Mouse (Mus musculus) liver, embryonic 11.5 days (tissue): ENCODE data around the gene Dlst. TPM values are rescaled to one million over a fixed set of nuclear protein-coding genes. Genes with fewer than 3 reads are reported as not detected.

Experiments used
- ATAC-seq: fragments of 200-750 bp; cut with Nextera tagmentation; replicated peaks from 2 replicates; pipeline ENCODE4 v1.8.0; 2017; ENCODE audit warnings: moderate number of reproducible peaks, mild to moderate bottlenecking, moderate TSS enrichment, moderate library complexity; ENCODE audit not compliant: low FRiP score
- DNase-seq: peaks from one replicate; pipeline ENCODE4 v3.0.0-alpha.2; 2017; ENCODE audit warnings: low spot score
- H3K27ac ChIP-seq: fragments of 300-500 bp; sonication (generic); 2 replicates; pipeline ENCODE4 v1.5.1; 2014; ENCODE audit warnings: mild to moderate bottlenecking, low read depth, low read length, control low read depth
- H3K27me3 ChIP-seq: fragments of 300-500 bp; sonication (generic); replicated peaks from 2 replicates; pipeline ENCODE4 v1.6.1; 2014; ENCODE audit warnings: low read length, mixed read lengths; ENCODE audit not compliant: control insufficient read depth, insufficient read depth
- H3K36me3 ChIP-seq: fragments of 300-500 bp; sonication (generic); 2 replicates; pipeline ENCODE4 v1.6.1; 2014; ENCODE audit warnings: mild to moderate bottlenecking, low read length, moderate library complexity, mixed read lengths; ENCODE audit not compliant: control insufficient read depth, insufficient read depth
- H3K4me1 ChIP-seq: fragments of 300-500 bp; sonication (generic); replicated peaks from 2 replicates; pipeline ENCODE4 v1.6.1; 2014; ENCODE audit warnings: low read length, mixed read lengths; ENCODE audit not compliant: control insufficient read depth, insufficient read depth
- H3K4me2 ChIP-seq: fragments of 300-500 bp; sonication (generic); 2 replicates; pipeline ENCODE4 v1.6.1; 2014; ENCODE audit warnings: mild to moderate bottlenecking, control low read depth, moderate library complexity
- H3K4me3 ChIP-seq: fragments of 300-500 bp; sonication (generic); 2 replicates; pipeline ENCODE4 v1.5.1; 2014; ENCODE audit warnings: low read depth, low read length, control low read depth
- H3K9ac ChIP-seq: fragments of 300-500 bp; sonication (generic); 2 replicates; pipeline ENCODE4 v1.6.1; 2014; ENCODE audit warnings: low read depth, low read length, control low read depth
- H3K9me3 ChIP-seq: fragments of 300-500 bp; sonication (generic); 2 replicates; pipeline ENCODE4 v1.6.1; 2016; ENCODE audit warnings: low read length, inconsistent platforms, mixed read lengths; ENCODE audit not compliant: control insufficient read depth
- WGBS: fragments of 180-500 bp; shearing (Covaris S2); extraction: QIAGEN DNeasy Blood & Tissue Kit; methylation state at CpG from one replicate; pipeline ENCODE4 v1.1.7; 2014; 5-methylcytosine and 5-hydroxymethylcytosine counted together
- polyA plus RNA-seq: library from polyadenylated mRNA; unstranded; fragments of >200 nt; fragmentation: Nextera tagmentation; extraction: Ambion mirVana; gene quantifications from 2 replicates; pipeline ENCODE4 v1.2.1, GENCODE M21; 2014

The Dlst gene
- polyA plus RNA-seq, 1 experiment from 2014 or later, result 143 TPM

DNA sequence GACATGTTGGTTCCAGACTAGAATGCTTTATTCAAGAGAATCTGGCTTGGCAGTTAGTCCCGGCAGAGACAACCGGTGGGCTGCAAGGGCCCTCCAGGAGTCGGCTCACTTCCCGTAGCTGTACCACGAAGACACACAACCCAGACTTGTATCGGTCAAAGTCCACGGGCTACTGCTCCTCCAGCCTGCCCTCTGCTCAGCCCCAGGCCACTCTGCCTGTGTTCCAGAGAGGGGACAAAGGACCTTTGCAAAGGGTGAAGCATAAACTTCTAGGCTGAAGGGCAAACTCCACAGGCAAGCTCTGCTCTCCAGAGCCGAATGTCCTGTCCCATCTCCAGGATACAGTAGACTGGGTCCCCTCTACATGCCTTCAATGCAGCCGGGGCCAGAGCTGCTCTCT is 56.0 kb downstream of the Dlst start:
- ATAC-seq, result no peak
- no peak overlapping the region for H3K4me2 ChIP-seq
- H3K36me3 ChIP-seq, result no peaks in the 10 kb centered on the region
- no peak overlapping the region for H3K4me3 ChIP-seq
- no peaks in the 10 kb centered on the region for H3K27me3 ChIP-seq
- H3K9me3 ChIP-seq, result no peaks in the 10 kb centered on the region
- no peak overlapping the region for H3K9ac ChIP-seq
- no peak overlapping the region for H3K27ac ChIP-seq
- 87% methylated on average over 9 of the region's 9 CpGs for WGBS
- DNase-seq, result no peak
- H3K4me1 ChIP-seq, result no peaks in the 10 kb centered on the region

DNA sequence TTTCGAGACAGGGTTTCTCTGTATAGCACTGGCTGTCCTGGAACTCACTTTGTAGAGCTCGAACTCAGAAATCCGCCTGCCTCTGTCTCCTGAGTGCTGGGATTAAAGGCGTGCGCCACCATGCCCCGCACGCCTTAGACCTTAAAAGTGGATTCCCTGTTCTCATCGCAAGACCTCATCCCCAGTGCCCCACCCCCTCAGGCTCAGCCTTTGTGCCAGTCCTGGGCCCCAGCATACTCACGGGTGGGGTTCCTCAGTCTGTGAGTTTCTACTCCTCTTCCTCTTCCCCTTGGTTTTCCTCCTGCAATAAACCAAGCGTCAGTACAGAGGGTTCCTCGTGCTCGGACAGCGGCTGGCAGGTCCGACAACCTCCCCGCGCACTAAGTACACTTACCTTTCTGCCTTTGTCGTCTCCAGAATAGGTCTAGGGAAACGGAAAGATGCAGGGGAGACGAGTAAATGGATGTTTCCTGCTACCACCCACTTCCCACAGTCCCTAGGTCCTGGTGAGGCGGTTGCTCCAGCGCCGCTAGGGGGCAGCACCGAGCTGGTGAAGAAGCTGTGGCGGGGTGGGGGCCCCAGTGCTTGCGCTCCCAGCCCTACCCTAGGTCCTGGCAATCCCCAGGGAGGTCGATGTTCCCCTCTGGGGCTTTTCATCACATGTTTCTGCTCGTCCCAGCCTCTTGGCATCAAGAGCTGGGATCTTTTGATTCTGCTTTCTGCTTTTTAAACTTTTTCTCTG is 58.7 kb downstream of the Dlst start:
- H3K4me2 ChIP-seq, result peak overlapping the region; percentile 44
- H3K4me3 ChIP-seq, result 0 out of 2 replicates have a peak overlapping the region, but pooled peaks have one; percentile 22
- 22% methylated on average over 27 of the region's 27 CpGs for WGBS
- no peaks in the 10 kb centered on the region for H3K4me1 ChIP-seq
- no peaks in the 10 kb centered on the region for H3K36me3 ChIP-seq
- no peak overlapping the region for H3K9ac ChIP-seq
- ATAC-seq (peak; percentile 76), DNase-seq (peak; percentile 79)
- H3K27ac ChIP-seq, result no peak overlapping the region
- no peaks in the 10 kb centered on the region for H3K9me3 ChIP-seq
- H3K27me3 ChIP-seq, result no peaks in the 10 kb centered on the region

DNA sequence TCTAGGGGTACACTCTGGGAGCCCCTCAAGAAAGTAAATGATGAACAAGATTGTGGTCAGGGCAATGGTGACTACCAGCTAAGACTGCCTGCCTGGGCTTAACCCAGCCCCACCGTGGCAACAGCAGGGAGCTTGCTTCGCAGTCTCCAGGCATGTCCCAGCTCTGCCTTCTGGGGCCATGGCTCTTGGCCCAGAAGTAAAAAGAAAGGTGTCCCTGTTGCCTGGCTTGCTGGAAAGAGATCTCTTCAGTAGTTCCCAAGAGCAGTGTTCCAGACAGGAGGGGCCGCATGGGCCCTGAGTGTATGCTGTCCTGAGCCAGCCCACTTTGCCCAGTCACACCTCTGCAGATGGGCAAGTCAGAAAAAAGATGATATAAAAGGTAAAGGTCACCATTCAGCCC is 59.2 kb downstream of the Dlst start:
- H3K27ac ChIP-seq, result no peak overlapping the region
- no peak overlapping the region for H3K4me3 ChIP-seq
- H3K9ac ChIP-seq, result no peak overlapping the region
- no peaks in the 10 kb centered on the region for H3K9me3 ChIP-seq
- no peaks in the 10 kb centered on the region for H3K36me3 ChIP-seq
- no peak for DNase-seq
- 0 out of 2 replicates have a peak, but pooled peaks have one; percentile 29 for ATAC-seq
- no peaks in the 10 kb centered on the region for H3K4me1 ChIP-seq
- H3K27me3 ChIP-seq, result no peaks in the 10 kb centered on the region; the same call in 1 of the 2 replicates
- WGBS, result 65% methylated on average over 3 of the region's 3 CpGs
- H3K4me2 ChIP-seq, result no peak overlapping the region

DNA sequence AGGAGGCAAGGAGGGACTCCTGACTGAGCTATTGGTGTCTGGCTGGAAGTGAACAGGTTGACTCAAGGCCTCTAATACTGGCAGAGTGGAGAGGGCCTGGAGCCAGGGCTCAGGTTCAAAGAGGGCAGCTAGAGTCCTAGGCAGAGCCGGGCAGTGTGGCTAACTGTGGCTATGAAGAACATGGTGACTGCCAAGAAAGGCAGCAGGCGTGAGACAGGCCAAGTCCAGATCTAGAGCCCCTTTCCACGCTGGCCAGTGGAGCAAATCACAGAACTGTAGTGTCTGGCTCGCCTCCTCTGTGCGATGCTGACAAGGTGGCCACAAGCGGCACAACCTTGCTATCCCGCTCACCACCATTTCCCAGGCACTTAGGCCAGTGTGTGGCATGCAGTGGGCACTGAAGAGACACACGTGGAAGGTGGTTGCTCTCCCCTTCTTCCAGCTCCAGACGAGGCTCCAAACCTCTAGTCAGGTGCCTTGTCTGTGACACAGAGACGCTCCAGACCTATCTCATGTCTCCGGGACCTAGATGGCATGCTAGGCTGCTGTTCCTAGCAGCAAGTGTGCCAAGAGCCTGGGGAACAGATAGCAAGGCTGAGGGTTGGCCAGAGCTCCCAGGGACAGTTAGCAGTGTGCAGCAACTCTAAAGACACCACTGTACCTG is 59.8 kb downstream of the Dlst start:
- Histone ChIP-seq H3K4me2 (no peak overlapping the region), H3K27ac (no peak overlapping the region), H3K9me3 (no peaks in the 10 kb centered on the region), H3K4me3 (no peak overlapping the region), H3K9ac (no peak overlapping the region), H3K27me3 (peaks cover 3% of the 10 kb centered on the region), H3K36me3 (no peaks in the 10 kb centered on the region), H3K4me1 (peaks cover 2% of the 10 kb centered on the region; the same call in 1 of the 2 replicates)
- WGBS, result 81% methylated on average over 11 of the region's 11 CpGs
- ATAC-seq (no peak), DNase-seq (no peak)

DNA sequence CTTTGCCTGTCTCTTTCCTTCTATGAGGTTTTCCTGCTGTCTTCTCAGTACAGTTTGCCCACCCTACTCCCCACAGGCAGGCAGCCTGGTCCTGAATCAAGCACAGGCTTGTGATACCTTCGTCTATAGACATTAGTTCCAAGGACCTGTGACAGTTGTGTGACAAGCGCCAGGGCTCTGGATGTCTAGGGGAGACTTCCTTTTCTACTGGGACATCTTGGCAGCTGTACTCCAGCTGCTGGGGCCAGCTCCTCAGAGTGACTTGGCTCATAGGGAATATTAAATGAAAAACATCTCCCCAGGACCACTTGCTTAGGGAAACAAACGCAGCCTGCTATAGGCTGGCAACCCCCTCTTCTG is 60.3 kb downstream of the Dlst start:
- Histone ChIP-seq H3K27me3 (peaks cover 8% of the 10 kb centered on the region), H3K9ac (no peak overlapping the region), H3K4me1 (peaks cover 7% of the 10 kb centered on the region; the same call in 1 of the 2 replicates), H3K9me3 (no peaks in the 10 kb centered on the region), H3K4me2 (no peak overlapping the region), H3K36me3 (no peaks in the 10 kb centered on the region), H3K27ac (no peak overlapping the region), H3K4me3 (no peak overlapping the region)
- no peak for ATAC-seq
- DNase-seq, result no peak
- WGBS, result 81% methylated on average over 3 of the region's 3 CpGs

DNA sequence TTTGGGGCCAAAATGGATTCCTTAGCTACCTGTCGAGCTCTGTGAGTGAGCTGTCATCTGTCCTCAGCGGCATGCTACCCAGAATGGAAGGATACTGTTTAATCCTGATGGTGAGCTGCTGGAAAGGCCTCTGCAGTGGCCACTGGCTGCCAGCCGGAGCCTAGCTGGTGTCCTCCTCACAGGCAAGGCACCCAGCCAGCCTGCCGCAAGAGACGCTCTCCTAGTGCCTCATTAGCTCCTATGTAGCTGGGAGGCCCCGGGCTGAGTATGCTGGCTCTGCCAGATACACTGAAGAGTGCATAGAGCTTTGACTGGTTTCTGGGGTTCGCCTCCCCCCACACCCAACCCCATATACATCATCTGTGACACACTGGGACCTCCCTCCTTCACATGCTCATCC is 63.4 kb downstream of the Dlst start:
- DNase-seq, result no peak
- H3K9me3 ChIP-seq, result no peaks in the 10 kb centered on the region
- ATAC-seq, result no peak
- H3K27me3 ChIP-seq, result peaks cover 24% of the 10 kb centered on the region
- 75% methylated on average over 7 of the region's 7 CpGs for WGBS
- no peak overlapping the region for H3K4me3 ChIP-seq
- peaks cover 23% of the 10 kb centered on the region for H3K4me1 ChIP-seq
- no peak overlapping the region for H3K4me2 ChIP-seq
- H3K36me3 ChIP-seq, result no peaks in the 10 kb centered on the region
- no peak overlapping the region for H3K27ac ChIP-seq
- no peak overlapping the region for H3K9ac ChIP-seq

DNA sequence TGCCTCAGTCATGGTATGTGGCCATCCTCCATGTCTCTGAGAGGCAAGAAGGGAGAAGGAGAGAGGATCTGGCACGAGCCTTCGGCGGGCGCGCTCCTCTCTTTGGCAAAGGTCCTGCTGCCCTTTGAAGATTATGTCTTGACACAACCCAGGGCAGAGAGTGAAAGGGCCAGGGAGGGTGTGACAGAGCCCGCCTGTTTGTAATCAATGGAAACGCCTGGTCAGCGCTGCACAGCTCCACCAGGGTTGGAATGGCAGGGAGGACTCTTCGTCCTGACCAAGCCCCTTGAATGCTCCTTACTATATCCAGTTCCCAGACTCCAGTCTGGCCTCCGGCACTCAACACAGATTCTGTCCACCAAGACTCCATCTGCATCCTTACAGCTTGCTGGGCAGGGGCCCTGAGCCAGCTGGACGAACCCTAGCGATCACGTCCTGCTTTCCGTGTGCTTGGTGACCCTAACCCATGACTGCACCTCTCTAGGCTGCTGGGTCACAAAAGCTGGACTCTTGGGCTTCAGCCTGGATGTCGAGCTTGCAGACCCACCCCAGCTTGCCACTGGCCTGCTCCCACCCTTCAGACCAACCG is 64.5 kb downstream of the Dlst start:
- DNase-seq, result no peak
- H3K27ac ChIP-seq, result peak overlapping the region; percentile 32; the same call in 1 of the 2 replicates
- H3K9me3 ChIP-seq, result no peaks in the 10 kb centered on the region
- WGBS, result 38% methylated on average over 16 of the region's 16 CpGs
- peaks cover 23% of the 10 kb centered on the region for H3K4me1 ChIP-seq
- H3K9ac ChIP-seq, result 0 out of 2 replicates have a peak overlapping the region, but pooled peaks have one; percentile 18
- ATAC-seq, result no peak
- H3K36me3 ChIP-seq, result no peaks in the 10 kb centered on the region
- H3K4me2 ChIP-seq, result peak overlapping the region; percentile 66
- peaks cover 27% of the 10 kb centered on the region for H3K27me3 ChIP-seq
- H3K4me3 ChIP-seq, result peak overlapping the region; percentile 38

DNA sequence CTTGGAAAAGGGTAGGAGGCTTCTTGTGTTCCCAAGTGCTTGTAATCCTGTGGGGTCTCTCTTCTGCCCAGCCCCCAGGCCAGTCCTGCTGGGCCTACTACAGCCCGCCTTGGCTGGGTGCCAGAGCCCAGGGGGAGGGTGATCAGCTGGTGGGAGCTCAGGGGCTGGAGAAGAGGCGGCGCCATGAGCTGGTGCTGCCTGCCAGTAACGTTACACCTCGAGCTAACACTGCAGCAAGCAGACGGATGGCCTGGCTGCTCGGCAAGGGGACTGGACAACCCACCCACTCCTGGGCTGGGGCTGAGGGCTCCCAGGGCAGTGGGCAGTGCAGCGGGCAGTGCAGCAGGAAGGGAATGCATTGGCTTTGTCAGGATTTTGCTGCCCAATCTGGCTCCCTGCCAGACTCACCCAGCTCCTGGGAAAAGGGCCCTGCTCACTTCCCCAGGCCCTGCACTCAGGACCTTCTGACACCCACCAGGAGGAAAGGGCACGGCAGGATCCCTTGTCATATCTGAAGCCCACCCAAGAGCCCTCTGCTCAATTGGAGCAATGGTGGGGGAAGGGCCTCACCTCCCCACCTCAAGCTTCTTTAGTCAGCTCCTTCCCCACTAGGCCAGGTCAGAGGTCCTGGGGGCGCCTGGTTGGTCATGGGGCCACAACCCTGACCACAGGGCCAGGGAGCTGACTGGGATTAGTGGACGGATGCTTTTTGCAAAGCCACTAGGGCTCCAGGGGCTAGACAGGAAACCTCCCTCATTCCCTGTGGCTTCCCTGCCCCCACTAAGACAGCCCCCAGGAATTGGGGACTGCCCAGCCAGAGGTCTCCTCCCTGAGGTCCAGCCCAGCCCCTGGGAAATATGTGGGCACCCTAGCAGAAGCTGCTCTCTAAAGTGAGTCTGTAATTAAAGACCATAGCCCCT is 65.6 kb downstream of the Dlst start:
- Histone ChIP-seq H3K4me3 (peak overlapping the region; percentile 38), H3K4me1 (peaks cover 23% of the 10 kb centered on the region), H3K4me2 (peak overlapping the region; percentile 66), H3K36me3 (no peaks in the 10 kb centered on the region), H3K9me3 (no peaks in the 10 kb centered on the region), H3K27me3 (peaks cover 34% of the 10 kb centered on the region), H3K27ac (no peak overlapping the region), H3K9ac (0 out of 2 replicates have a peak overlapping the region, but pooled peaks have one; percentile 22)
- WGBS, result 29% methylated on average over 11 of the region's 11 CpGs
- 0 out of 2 replicates have a peak, but pooled peaks have one; percentile 22 for ATAC-seq
- peak; percentile 73 for DNase-seq
